Mouse (Mus musculus) kidney, adult 2 months (tissue): Measurements from ENCODE around the gene Psma7. TPM values are rescaled to one million over a fixed set of nuclear protein-coding genes. Genes with fewer than 3 reads are reported as not detected.

ENCODE experiments used
- DNase-seq: peaks from one replicate; pipeline ENCODE4 v3.0.0; 2021
- H3K27ac ChIP-seq: fragments of 200-500 bp; 2 replicates; pipeline ENCODE4 v1.5.1; 2012; ENCODE audit warnings: low read depth, low read length, control low read depth, inconsistent platforms; ENCODE audit not compliant: insufficient read depth
- H3K27me3 ChIP-seq: fragments of 200-500 bp; replicated peaks from 2 replicates; pipeline ENCODE4 v1.6.1; 2012; ENCODE audit warnings: mild to moderate bottlenecking, moderate library complexity, low read length, inconsistent platforms; ENCODE audit not compliant: control insufficient read depth, insufficient read depth
- H3K36me3 ChIP-seq: fragments of 200-500 bp; 2 replicates; pipeline ENCODE4 v1.6.1; 2012; ENCODE audit warnings: mild to moderate bottlenecking, moderate library complexity, low read length, inconsistent platforms; ENCODE audit not compliant: control insufficient read depth, insufficient read depth
- H3K4me1 ChIP-seq: fragments of 200-500 bp; 2 replicates; pipeline ENCODE4 v1.6.1; 2011; ENCODE audit warnings: low read length; ENCODE audit not compliant: control insufficient read depth, insufficient read depth
- H3K4me3 ChIP-seq: fragments of 200-500 bp; 2 replicates; pipeline ENCODE4 v1.5.1; 2011; ENCODE audit warnings: mild to moderate bottlenecking, low read depth, low read length, control low read depth; ENCODE audit not compliant: insufficient read depth
- CTCF ChIP-seq: fragments of 200-500 bp; conservative IDR thresholded peaks from 2 replicates; pipeline ENCODE4 v1.5.1; 2011; ENCODE audit warnings: low read depth, mild to moderate bottlenecking, control low read depth, low read length, moderate library complexity, mixed read lengths; ENCODE audit not compliant: insufficient read depth, insufficient read length
- POLR2A ChIP-seq: fragments of 200-500 bp; IDR thresholded peaks from one replicate; pipeline ENCODE4 v1.6.1; 2011; ENCODE audit warnings: low read depth, low read length, control low read depth
- WGBS: fragments of 180-500 bp; shearing (Covaris S2); methylation state at CpG from one replicate; pipeline ENCODE4 v1.1.7; 2018; 5-methylcytosine and 5-hydroxymethylcytosine counted together
- polyA plus RNA-seq: library from polyadenylated mRNA; depleted of rRNA; stranded (reverse); fragments of >200 nt; gene quantifications from 2 replicates; pipeline ENCODE4 v1.2.3, GENCODE M21; 2012

The Psma7 gene
- polyA plus RNA-seq, 1 experiment = 185 TPM

DNA sequence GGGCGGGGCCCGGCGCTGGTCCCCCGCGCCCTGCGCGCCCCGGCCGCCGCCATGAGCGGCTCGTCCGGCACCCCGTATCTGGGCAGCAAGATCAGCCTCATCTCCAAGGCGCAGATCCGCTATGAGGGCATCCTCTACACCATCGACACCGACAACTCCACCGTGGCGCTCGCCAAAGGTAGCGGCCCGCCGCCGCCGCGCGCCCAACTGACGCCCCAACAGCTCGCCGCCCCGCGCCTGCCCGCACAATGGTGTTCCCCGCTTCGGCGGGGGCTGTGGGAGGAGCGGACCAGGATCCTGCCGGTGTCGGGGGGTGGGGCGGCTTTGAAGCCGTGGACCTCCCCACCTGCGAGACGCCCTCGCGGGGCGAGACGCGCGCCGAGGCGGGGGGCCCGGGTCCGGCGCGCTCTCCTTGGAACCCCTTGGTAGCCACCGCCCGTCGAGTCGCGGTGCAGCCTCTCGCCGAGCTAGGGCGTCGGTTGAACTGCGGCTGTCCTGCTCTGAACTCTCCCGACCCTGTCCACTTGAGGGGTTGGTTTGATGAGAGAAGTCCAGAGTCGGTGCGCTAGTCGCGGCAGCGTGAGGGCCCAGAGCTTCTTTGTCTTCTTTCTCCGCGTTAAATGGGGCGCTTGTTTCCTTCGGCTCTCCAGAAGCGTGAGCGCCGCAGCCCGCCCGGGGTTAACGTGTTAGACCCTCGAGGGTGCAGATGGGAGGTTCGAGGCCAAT is 16.9 kb downstream of the Psma7 start:
- Histone ChIP-seq H3K36me3 (no peaks in the 10 kb centered on the region), H3K4me1 (no peaks in the 10 kb centered on the region; the same call in 1 of the 2 replicates), H3K4me3 (peak overlapping the region; percentile 96), H3K27ac (peak overlapping the region; percentile 83), H3K27me3 (no peaks in the 10 kb centered on the region)
- TF ChIP-seq CTCF = no peak
- no peak for TF ChIP-seq POLR2A
- peak; percentile 46 for DNase-seq
- 1% methylated on average over 82 of the region's 84 CpGs for WGBS

GRCm38 (mm10) chr2:180024401-180025098 is 17.7 kb downstream of the Psma7 start, which contains the start of gene Lsm14b:
Lsm14b (plus strand) TSS chr2:180024987.
- H3K27me3 ChIP-seq = no peaks in the 10 kb centered on the region
- TF ChIP-seq POLR2A (no peak), CTCF (no peak)
- no peaks in the 10 kb centered on the region; the same call in 1 of the 2 replicates for H3K4me1 ChIP-seq
- H3K27ac ChIP-seq = peak within 1 kb of the TSS; percentile 83
- under 1% methylated on average over 79 of the region's 80 CpGs for WGBS
- peak within 1 kb of the TSS; percentile 96 for H3K4me3 ChIP-seq
- H3K36me3 ChIP-seq = no peaks in the 10 kb centered on the region
- DNase-seq = peak; percentile 99

GRCm38 (mm10) chr2:180022751-180023150 is 19.5 kb downstream of the Psma7 start:
- Histone ChIP-seq H3K27me3 (no peaks in the 10 kb centered on the region), H3K4me3 (no peak overlapping the region), H3K4me1 (no peaks in the 10 kb centered on the region; the same call in 1 of the 2 replicates), H3K36me3 (no peaks in the 10 kb centered on the region), H3K27ac (no peak overlapping the region)
- no peak for TF ChIP-seq POLR2A
- TF ChIP-seq CTCF = no peak
- no peak for DNase-seq
- 67% methylated on average over 6 of the region's 6 CpGs for WGBS

GRCm38 (mm10) chr2:180020919-180021318 is 21.3 kb downstream of the Psma7 start:
- Histone ChIP-seq H3K36me3 (no peaks in the 10 kb centered on the region), H3K27me3 (no peaks in the 10 kb centered on the region), H3K4me1 (no peaks in the 10 kb centered on the region; the same call in 1 of the 2 replicates), H3K4me3 (no peak overlapping the region), H3K27ac (no peak overlapping the region)
- no peak for DNase-seq
- WGBS = 85% methylated on average over 8 of the region's 8 CpGs
- TF ChIP-seq CTCF (no peak), POLR2A (no peak)

- Histone ChIP-seq H3K36me3 (no peaks in the 10 kb centered on the region), H3K4me1 (no peaks in the 10 kb centered on the region), H3K27ac (no peak overlapping the region), H3K27me3 (no peaks in the 10 kb centered on the region), H3K4me3 (no peak overlapping the region)
- 79% methylated on average over 7 of the region's 7 CpGs for WGBS
- DNase-seq = no peak
- no peak for TF ChIP-seq CTCF
- no peak for TF ChIP-seq POLR2A
Observed at GRCm38 (mm10) chr2:180020091-180020661, 22.1 kb downstream of the Psma7 start.

- Histone ChIP-seq H3K27me3 (no peaks in the 10 kb centered on the region), H3K27ac (no peak overlapping the region), H3K4me3 (no peak overlapping the region), H3K4me1 (no peaks in the 10 kb centered on the region), H3K36me3 (no peaks in the 10 kb centered on the region)
- 49% methylated on average over 9 of the region's 9 CpGs for WGBS
- TF ChIP-seq POLR2A (no peak), CTCF (no peak)
- DNase-seq = no peak
Observed at GRCm38 (mm10) chr2:180018573-180018972, 23.7 kb downstream of the Psma7 start.

DNA sequence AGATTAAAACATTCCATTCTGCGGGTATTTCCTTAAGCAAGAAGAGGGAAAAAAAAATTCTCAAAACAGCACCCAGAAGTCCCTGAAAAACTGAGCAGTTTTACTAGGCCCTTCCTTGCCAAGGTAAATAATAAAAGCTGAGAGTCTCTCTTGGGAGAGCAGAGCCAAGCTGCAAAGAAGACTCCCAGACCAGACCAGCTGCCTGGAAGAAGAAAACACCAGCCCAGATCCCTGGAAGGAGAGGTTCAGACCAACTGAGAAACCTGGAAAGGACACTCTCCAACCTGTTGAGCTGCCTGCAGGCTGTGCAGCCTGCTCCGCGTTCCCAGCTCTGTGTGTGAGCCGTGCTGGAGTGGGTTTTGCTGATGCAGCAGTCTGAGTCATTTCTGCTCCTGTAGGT is 24.6 kb downstream of the Psma7 start:
- Histone ChIP-seq H3K27ac (no peak overlapping the region), H3K4me3 (no peak overlapping the region), H3K36me3 (no peaks in the 10 kb centered on the region), H3K27me3 (no peaks in the 10 kb centered on the region), H3K4me1 (no peaks in the 10 kb centered on the region)
- WGBS = 47% methylated on average over 4 of the region's 4 CpGs
- no peak for DNase-seq
- TF ChIP-seq POLR2A (no peak), CTCF (no peak)
